Mouse (Mus musculus): ENCODE measurements at regions not wholly inside any gene's neighbourhood (a gene's known extent, or its start where the extent isn't known, plus 50 kb on each side); places are given as distances from the start of the nearest gene placed in this dataset.

- Histone ChIP-seq H3K4me1 (replicated peaks; ENCODE audit: insufficient read depth, low read length) (no peaks in the 10 kb centered on the region), H3K9ac (ENCODE audit: low read depth, low read length) (no peak overlapping the region), H3K36me3 (ENCODE audit: insufficient read depth, low read length) (no peaks in the 10 kb centered on the region), H3K27ac (no peak overlapping the region), H3K4me3 (replicated peaks; ENCODE audit: low read depth, low read length) (no peak overlapping the region), H3K9me3 (replicated peaks; ENCODE audit: low read length) (no peaks in the 10 kb centered on the region), H3K4me2 (ENCODE audit: low read length) (no peak overlapping the region), H3K27me3 (ENCODE audit: insufficient read depth, low read length) (no peaks in the 10 kb centered on the region)
- DNase-seq (ENCODE audit: low spot score) = no peak
- 73% methylated on average over 5 of the region's 5 CpGs for WGBS
- ATAC-seq (replicated peaks; ENCODE audit: low FRiP score, low read depth) = no peak
- no peak for TF ChIP-seq CTCF (IDR thresholded peaks at IDR 0.05; ENCODE audit: low read depth)
These were observed 58.9 kb upstream of the Slc9a9 start for GRCm38 (mm10) chr9:94610600-94611337.

DNA sequence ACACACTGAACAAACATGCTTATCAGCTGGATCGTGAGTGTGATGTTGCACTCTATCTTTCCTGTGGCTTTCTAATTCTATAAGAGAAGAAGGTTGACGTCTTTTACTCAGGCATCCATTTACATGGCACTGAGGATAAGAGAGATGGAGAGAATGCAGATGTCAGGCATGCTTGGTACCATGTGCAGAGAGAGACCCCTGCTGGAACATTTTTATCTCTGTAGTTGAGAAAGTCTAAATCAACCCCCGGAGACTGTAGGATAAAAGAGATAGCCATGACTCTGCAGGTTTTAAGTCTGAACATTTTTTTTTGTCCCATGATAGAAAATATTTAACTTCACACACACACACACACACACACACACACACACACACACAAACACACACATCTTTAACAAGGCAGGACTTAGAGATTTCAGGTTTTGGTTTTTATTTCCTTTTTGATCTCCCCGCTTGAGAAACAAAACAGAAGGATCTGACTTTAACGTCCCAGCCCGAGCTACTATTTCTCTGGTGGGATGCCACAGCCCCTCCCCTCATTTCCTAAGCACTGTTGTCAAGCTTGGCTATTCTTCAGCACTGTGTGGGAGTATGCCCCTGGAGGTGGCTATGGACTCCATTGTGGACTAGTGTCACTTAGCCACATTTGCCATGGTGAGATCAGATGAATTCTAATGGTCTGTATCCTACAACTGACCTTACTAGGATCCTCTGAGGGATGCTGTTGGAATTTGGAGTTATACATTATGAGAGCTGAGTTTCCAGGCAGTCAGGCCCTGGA is 55.6 kb upstream of the Slc9a9 start:
- peak; percentile 76 for TF ChIP-seq CTCF (IDR thresholded peaks at IDR 0.05; ENCODE audit: low read depth)

GRCm38 (mm10) chr9:94615205-94615604 is 54.5 kb upstream of the Slc9a9 start:
- no peak for DNase-seq (ENCODE audit: low spot score)
- Histone ChIP-seq H3K9ac (ENCODE audit: low read depth, low read length) (no peak overlapping the region), H3K36me3 (ENCODE audit: insufficient read depth, low read length) (no peaks in the 10 kb centered on the region), H3K27ac (no peak overlapping the region), H3K4me2 (ENCODE audit: low read length) (no peak overlapping the region), H3K9me3 (replicated peaks; ENCODE audit: low read length) (no peaks in the 10 kb centered on the region), H3K4me3 (replicated peaks; ENCODE audit: low read depth, low read length) (no peak overlapping the region), H3K4me1 (replicated peaks; ENCODE audit: insufficient read depth, low read length) (no peaks in the 10 kb centered on the region), H3K27me3 (ENCODE audit: insufficient read depth, low read length) (no peaks in the 10 kb centered on the region)
- no peak for TF ChIP-seq CTCF (IDR thresholded peaks at IDR 0.05; ENCODE audit: low read depth)
- 80% methylated on average over 11 of the region's 11 CpGs for WGBS
- ATAC-seq (replicated peaks; ENCODE audit: low FRiP score, low read depth) = no peak

More for the DNA sequence above, 55.6 kb upstream of the Slc9a9 start:
- Histone ChIP-seq H3K27ac (no peak overlapping the region), H3K36me3 (ENCODE audit: insufficient read depth, low read length) (no peaks in the 10 kb centered on the region), H3K4me3 (replicated peaks; ENCODE audit: low read depth, low read length) (no peak overlapping the region), H3K4me2 (ENCODE audit: low read length) (no peak overlapping the region), H3K4me1 (replicated peaks; ENCODE audit: insufficient read depth, low read length) (no peaks in the 10 kb centered on the region), H3K27me3 (ENCODE audit: insufficient read depth, low read length) (no peaks in the 10 kb centered on the region), H3K9me3 (replicated peaks; ENCODE audit: low read length) (no peaks in the 10 kb centered on the region), H3K9ac (ENCODE audit: low read depth, low read length) (no peak overlapping the region)
- ATAC-seq (replicated peaks; ENCODE audit: low FRiP score, low read depth) (no peak), DNase-seq (ENCODE audit: low spot score) (peak; percentile 81)
- WGBS = 35% methylated on average over 6 of the region's 6 CpGs

DNA sequence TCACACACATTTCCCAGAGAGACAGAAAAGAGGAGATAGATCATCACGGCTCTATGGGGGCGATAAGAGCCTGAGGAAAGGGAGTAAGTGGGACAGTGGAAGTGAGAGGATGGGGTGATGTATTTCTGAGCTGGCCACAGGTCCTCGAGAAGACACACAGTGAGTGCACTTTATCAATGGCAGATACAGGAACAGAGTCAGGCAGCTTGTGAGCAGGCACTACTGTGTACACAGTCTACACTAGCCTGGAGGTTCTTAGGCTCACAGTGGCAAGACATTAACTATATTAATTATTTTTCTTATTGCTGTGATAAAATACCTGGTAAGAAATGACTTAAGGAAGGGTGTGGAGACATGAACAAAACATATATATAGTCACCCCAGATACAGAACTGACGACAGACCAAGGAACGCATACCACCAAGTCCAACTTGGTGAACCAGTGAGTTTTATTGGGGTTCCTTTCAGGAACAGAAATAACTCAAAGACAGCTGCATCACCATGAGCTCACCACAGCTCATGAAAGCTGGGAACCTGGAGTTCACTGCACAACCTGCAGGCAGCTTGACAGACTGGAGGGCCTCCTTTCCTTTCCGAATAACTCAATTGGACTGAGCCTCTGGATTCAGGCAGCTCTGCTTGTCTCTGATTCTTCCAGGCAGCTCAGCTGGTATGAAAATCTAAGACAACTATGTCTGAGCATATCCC is 51.5 kb upstream of the Slc9a9 start:
- Histone ChIP-seq H3K4me1 (replicated peaks; ENCODE audit: insufficient read depth, low read length) (no peaks in the 10 kb centered on the region), H3K4me2 (ENCODE audit: low read length) (no peak overlapping the region), H3K36me3 (ENCODE audit: insufficient read depth, low read length) (no peaks in the 10 kb centered on the region), H3K4me3 (replicated peaks; ENCODE audit: low read depth, low read length) (no peak overlapping the region), H3K27ac (no peak overlapping the region), H3K9me3 (replicated peaks; ENCODE audit: low read length) (no peaks in the 10 kb centered on the region), H3K9ac (ENCODE audit: low read depth, low read length) (no peak overlapping the region), H3K27me3 (ENCODE audit: insufficient read depth, low read length) (no peaks in the 10 kb centered on the region)
- DNase-seq (ENCODE audit: low spot score) = no peak
- WGBS = 71% methylated on average over 6 of the region's 6 CpGs
- no peak for TF ChIP-seq CTCF (IDR thresholded peaks at IDR 0.05; ENCODE audit: low read depth)
- no peak for ATAC-seq (replicated peaks; ENCODE audit: low FRiP score, low read depth)
